Mouse (Mus musculus) lung, embryonic 14.5 days (tissue): Measurements from ENCODE around the gene Gm47995. TPM values are rescaled to one million over a fixed set of nuclear protein-coding genes. Genes with fewer than 3 reads are reported as not detected.
"Not testable (repeated sequence)": the region's sequence is repeated elsewhere in the genome, so short reads cannot be mapped to it uniquely, and the experiment has no call there.

Experiments used
- ATAC-seq: fragments of 200-750 bp; cut with Nextera tagmentation; 2 replicates; pipeline ENCODE4 v1.8.0; 2017; ENCODE audit warnings: mild to moderate bottlenecking, moderate TSS enrichment, moderate library complexity; ENCODE audit not compliant: insufficient read depth
- DNase-seq: peaks from one replicate; pipeline ENCODE4 v3.0.0-alpha.2; 2015
- H3K27ac ChIP-seq: fragments of 300-500 bp; sonication (generic); 2 replicates; pipeline ENCODE4 v1.5.1; 2014; ENCODE audit warnings: low read depth, mild to moderate bottlenecking, moderate library complexity
- H3K27me3 ChIP-seq: fragments of 300-500 bp; sonication (generic); 2 replicates; pipeline ENCODE4 v1.6.1; 2014; ENCODE audit warnings: low read length, control low read depth; ENCODE audit not compliant: insufficient read depth
- H3K36me3 ChIP-seq: fragments of 300-500 bp; sonication (generic); 2 replicates; pipeline ENCODE4 v1.6.1; 2014; ENCODE audit warnings: control low read depth; ENCODE audit not compliant: insufficient read depth
- H3K4me1 ChIP-seq: fragments of 300-500 bp; sonication (generic); 2 replicates; pipeline ENCODE4 v1.6.1; 2014; ENCODE audit warnings: antibody characterized with exemption, control low read depth; ENCODE audit not compliant: insufficient read depth
- H3K4me2 ChIP-seq: fragments of 300-500 bp; sonication (generic); 2 replicates; pipeline ENCODE4 v1.6.1; 2014; ENCODE audit warnings: mild to moderate bottlenecking
- H3K4me3 ChIP-seq: fragments of 300-500 bp; sonication (generic); 2 replicates; pipeline ENCODE4 v1.5.1; 2014; ENCODE audit warnings: low read depth, low read length
- H3K9ac ChIP-seq: fragments of 300-500 bp; sonication (generic); 2 replicates; pipeline ENCODE4 v1.6.1; 2014
- H3K9me3 ChIP-seq: fragments of 300-500 bp; sonication (generic); 2 replicates; pipeline ENCODE4 v1.6.1; 2016; ENCODE audit warnings: low read depth, low read length, control low read depth
- CTCF ChIP-seq: IDR thresholded peaks from 2 replicates; pipeline ENCODE4 v1.5.1; 2016; ENCODE audit warnings: antibody characterized with exemption, low read depth
- WGBS: fragments of 180-500 bp; shearing (Covaris S2); extraction: QIAGEN DNeasy Blood & Tissue Kit; methylation state at CpG from one replicate; pipeline ENCODE4 v1.1.7; 2014; 5-methylcytosine and 5-hydroxymethylcytosine counted together
- polyA plus RNA-seq: library from polyadenylated mRNA; unstranded; fragments of >200 nt; fragmentation: Nextera tagmentation; extraction: Ambion mirVana; gene quantifications from 2 replicates; pipeline ENCODE4 v1.2.1, GENCODE M21; 2014

The Gm47995 gene
- not detected in 2 replicates for polyA plus RNA-seq

- 100% methylated on average over 2 of the region's 4 CpGs for WGBS
- H3K9ac ChIP-seq, H3K36me3 ChIP-seq, H3K9me3 ChIP-seq, ATAC-seq, DNase-seq, H3K4me1 ChIP-seq, H3K27ac ChIP-seq, H3K27me3 ChIP-seq, H3K4me2 ChIP-seq, H3K4me3 ChIP-seq: not testable (repeated sequence)
Measured at GRCm38 (mm10) chr1:151198120-151198519, at the start of gene Gm47995. Gm47995 (plus strand) TSS chr1:151198448.

DNA sequence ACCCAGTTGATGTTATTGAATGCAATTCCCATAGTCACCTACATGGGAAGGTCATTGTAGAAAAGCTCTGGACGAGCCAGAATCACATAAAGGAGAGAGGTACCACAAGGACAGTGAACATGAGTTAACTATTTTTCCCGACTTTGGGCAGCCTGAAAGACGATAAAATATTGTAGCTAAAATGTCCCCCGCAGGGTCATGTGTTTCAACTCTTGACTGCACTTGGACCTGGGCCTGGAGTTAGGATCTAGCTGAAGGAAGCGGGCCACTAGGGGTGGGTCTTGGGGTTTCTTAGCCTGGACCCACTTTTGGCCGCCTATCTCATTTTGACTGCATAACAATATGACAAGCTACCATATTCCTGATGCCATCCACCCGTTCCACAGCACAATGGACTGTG lies 48.0 kb upstream of the Gm47995 start:
- 88% methylated on average over 7 of the region's 7 CpGs for WGBS

DNA sequence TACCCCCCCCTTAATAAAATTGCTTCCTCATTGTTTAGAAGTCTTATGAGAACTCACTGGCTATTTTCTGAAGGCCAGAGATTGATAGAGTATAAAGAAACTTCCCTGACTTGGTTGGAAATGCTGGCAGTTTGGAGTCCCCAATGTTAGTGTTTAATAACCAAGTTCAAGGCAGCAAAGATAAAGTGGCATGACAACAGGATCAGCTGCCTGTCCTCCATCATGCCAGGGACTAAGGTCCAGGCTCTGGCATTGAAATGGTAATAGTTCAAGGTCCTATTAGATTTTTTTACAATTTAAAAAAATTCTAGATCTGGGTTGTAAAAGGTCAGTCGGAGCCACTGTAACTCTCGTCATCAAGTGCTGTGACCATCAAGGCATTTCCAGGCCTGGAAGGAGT lies 47.2 kb upstream of the Gm47995 start:
- ATAC-seq = no peak
- WGBS = 68% methylated on average over 2 of the region's 2 CpGs
- no peaks in the 10 kb centered on the region for H3K4me1 ChIP-seq
- H3K4me3 ChIP-seq = no peak overlapping the region
- no peaks in the 10 kb centered on the region for H3K9me3 ChIP-seq
- no peak overlapping the region for H3K4me2 ChIP-seq
- H3K36me3 ChIP-seq = no peaks in the 10 kb centered on the region
- H3K27ac ChIP-seq = no peak overlapping the region
- no peaks in the 10 kb centered on the region for H3K27me3 ChIP-seq
- DNase-seq = no peak
- H3K9ac ChIP-seq = no peak overlapping the region
- TF ChIP-seq CTCF = no peak

More for the DNA sequence above, 48.0 kb upstream of the Gm47995 start:
- H3K27me3 ChIP-seq = no peaks in the 10 kb centered on the region
- no peak overlapping the region for H3K4me3 ChIP-seq
- H3K4me1 ChIP-seq = no peaks in the 10 kb centered on the region
- H3K36me3 ChIP-seq = no peaks in the 10 kb centered on the region
- no peak overlapping the region for H3K27ac ChIP-seq
- no peak overlapping the region for H3K4me2 ChIP-seq
- DNase-seq = no peak
- TF ChIP-seq CTCF = no peak
- ATAC-seq = no peak
- H3K9ac ChIP-seq = no peak overlapping the region
- no peaks in the 10 kb centered on the region for H3K9me3 ChIP-seq

DNA sequence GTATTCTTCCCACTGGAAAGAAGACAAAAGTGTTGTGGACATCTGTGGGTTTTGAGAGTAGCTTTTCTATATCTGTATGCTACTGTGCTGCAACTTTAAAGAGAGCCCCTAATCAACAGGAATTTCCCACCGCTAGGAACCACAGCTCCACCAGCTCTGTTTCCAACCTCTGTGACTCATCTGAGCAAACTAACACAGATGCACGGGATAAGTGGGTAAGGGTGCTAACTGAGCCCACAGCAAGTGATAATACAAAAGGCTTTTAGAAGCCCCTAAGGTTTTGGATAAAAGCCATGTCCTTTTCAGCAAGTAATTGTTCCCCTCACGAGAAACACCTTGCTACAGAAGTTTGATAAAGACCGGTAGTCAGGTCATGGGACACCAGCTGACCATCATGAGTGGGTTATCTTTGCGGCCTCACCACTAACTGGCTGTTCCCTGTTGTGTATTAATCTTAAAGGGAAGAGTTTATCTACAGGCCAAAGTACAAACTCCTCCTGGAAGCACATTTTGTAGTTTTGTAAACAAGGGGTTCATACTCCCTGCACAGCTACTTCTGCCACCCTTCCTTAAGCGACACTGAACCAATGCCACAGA lies 45.1 kb upstream of the Gm47995 start:
- Histone ChIP-seq H3K4me3 (no peak overlapping the region), H3K9me3 (no peaks in the 10 kb centered on the region), H3K4me1 (no peaks in the 10 kb centered on the region), H3K27me3 (no peaks in the 10 kb centered on the region), H3K36me3 (no peaks in the 10 kb centered on the region), H3K27ac (no peak overlapping the region), H3K9ac (no peak overlapping the region), H3K4me2 (no peak overlapping the region)
- ATAC-seq = no peak
- DNase-seq = no peak
- no peak for TF ChIP-seq CTCF
- WGBS = 78% methylated on average over 6 of the region's 6 CpGs

DNA sequence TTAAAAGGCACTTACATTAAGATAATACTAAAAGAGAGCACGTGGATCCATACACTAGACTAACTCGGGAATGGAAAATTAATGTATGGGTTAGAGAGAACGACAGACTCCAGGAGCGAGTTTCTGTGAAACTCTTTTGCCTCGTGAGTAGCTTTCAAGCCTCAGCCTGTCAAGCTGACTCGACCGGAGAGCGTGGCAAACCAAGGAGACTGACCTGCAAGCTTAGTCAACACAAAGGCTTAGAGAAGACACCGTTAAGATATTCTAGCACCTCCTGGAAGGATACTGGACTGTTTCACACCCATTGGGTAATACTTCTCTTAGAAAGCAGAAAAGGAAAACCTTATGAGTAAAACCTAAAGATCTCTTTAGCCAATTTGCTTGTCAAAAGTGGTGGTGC lies 44.1 kb upstream of the Gm47995 start:
- not testable (repeated sequence) for H3K36me3 ChIP-seq, H3K9me3 ChIP-seq, ATAC-seq, H3K27ac ChIP-seq, H3K4me2 ChIP-seq, H3K4me3 ChIP-seq, H3K4me1 ChIP-seq, H3K9ac ChIP-seq, DNase-seq, H3K27me3 ChIP-seq
- WGBS = 91% methylated on average over 9 of the region's 9 CpGs

GRCm38 (mm10) chr1:151156129-151156528 lies 42.1 kb upstream of the Gm47995 start:
- 88% methylated on average over 3 of the region's 3 CpGs for WGBS
- Histone ChIP-seq H3K27me3 (no peaks in the 10 kb centered on the region), H3K4me1 (no peaks in the 10 kb centered on the region), H3K27ac (no peak overlapping the region), H3K36me3 (no peaks in the 10 kb centered on the region), H3K9ac (no peak overlapping the region), H3K4me3 (no peak overlapping the region), H3K9me3 (no peaks in the 10 kb centered on the region), H3K4me2 (no peak overlapping the region)
- no peak for ATAC-seq
- no peak for TF ChIP-seq CTCF
- no peak for DNase-seq

GRCm38 (mm10) chr1:151156777-151157632 lies 41.2 kb upstream of the Gm47995 start:
- Histone ChIP-seq H3K9ac (no peak overlapping the region), H3K9me3 (no peaks in the 10 kb centered on the region)
- TF ChIP-seq CTCF = no peak

More at GRCm38 (mm10) chr1:151156777-151157632, 41.2 kb upstream of the Gm47995 start:
- ATAC-seq = no peak
- Histone ChIP-seq H3K4me3 (no peak overlapping the region), H3K36me3 (no peaks in the 10 kb centered on the region), H3K4me1 (no peaks in the 10 kb centered on the region), H3K4me2 (no peak overlapping the region), H3K27ac (no peak overlapping the region), H3K27me3 (no peaks in the 10 kb centered on the region)
- 50% methylated on average over 7 of the region's 7 CpGs for WGBS
- no peak for DNase-seq
